Mouse (Mus musculus) liver, embryonic 16.5 days (tissue): ENCODE data around the gene Tubg1. TPM values are rescaled to one million over a fixed set of nuclear protein-coding genes. Genes with fewer than 3 reads are reported as not detected.

Experiments
- microRNA-seq: library from miRNA; unstranded; fragments of <30 nt; microRNA quantifications from one replicate; pipeline ENCODE4, GENCODE M21; 2016
- polyA plus RNA-seq: library from polyadenylated mRNA; unstranded; fragments of >200 nt; fragmentation: Nextera tagmentation; extraction: Ambion mirVana; gene quantifications from 2 replicates; pipeline ENCODE4 v1.2.1, GENCODE M21; 2015

The Tubg1 gene
- polyA plus RNA-seq, 1 experiment from 2014 or later = 34.3 TPM

Small RNAs within 50 kb of the gene (microRNA-seq; reads per million reads assigned to microRNA genes)
- not detected for gene Gm27626

Other genes with a start within 250 kb of the Tubg1 start
- gene Stat3, start 180.4 kb upstream of the Tubg1 start, polyA plus RNA-seq = 32.8 and 39.2 TPM in 2 replicates
- gene Cavin1, start 149.1 kb upstream of the Tubg1 start, polyA plus RNA-seq = 26.0 and 29.7 TPM in 2 replicates
- 47.5 and 49.9 TPM in 2 replicates for gene Atp6v0a1, start 110.5 kb upstream of the Tubg1 start, polyA plus RNA-seq
- 7.1 and 7.2 TPM in 2 replicates for gene Naglu, start 49.9 kb upstream of the Tubg1 start, polyA plus RNA-seq
- gene Hsd17b1, start 41.5 kb upstream of the Tubg1 start, polyA plus RNA-seq = 0.28 and 0.30 TPM in 2 replicates
- gene Coasy, start 37.4 kb upstream of the Tubg1 start, polyA plus RNA-seq = 20.1 and 20.5 TPM in 2 replicates
- gene Mlx, start 32.7 kb upstream of the Tubg1 start, polyA plus RNA-seq = 23.8 and 24.5 TPM in 2 replicates
- 11.7 and 11.8 TPM in 2 replicates for gene Psmc3ip, start 24.5 kb upstream of the Tubg1 start, polyA plus RNA-seq
- 11.9 and 12.3 TPM in 2 replicates for gene Retreg3, start within 50 bp of the Tubg1 start, polyA plus RNA-seq
- 0.05 and 0.09 TPM in 2 replicates for gene Tubg2, start 36.0 kb downstream of the Tubg1 start, polyA plus RNA-seq
- 0.11 and 0.17 TPM in 2 replicates for gene Cntnap1, start 50.6 kb downstream of the Tubg1 start, polyA plus RNA-seq
- 1.1 and 1.7 TPM in 2 replicates for gene Plekhh3, start 51.4 kb downstream of the Tubg1 start, polyA plus RNA-seq
- 0.05 and 0.08 TPM in 2 replicates for gene Ccr10, start 55.5 kb downstream of the Tubg1 start, polyA plus RNA-seq
- gene Ezh1, start 106.5 kb downstream of the Tubg1 start, polyA plus RNA-seq = 10.8 and 12.5 TPM in 2 replicates
- 20.8 and 21.8 TPM in 2 replicates for gene Ramp2, start 126.1 kb downstream of the Tubg1 start, polyA plus RNA-seq
- gene Vps25, start 133.8 kb downstream of the Tubg1 start, polyA plus RNA-seq = 72.2 and 75.2 TPM in 2 replicates
- 4.3 and 5.4 TPM in 2 replicates for gene Wnk4, start 140.6 kb downstream of the Tubg1 start, polyA plus RNA-seq
- 0.70 and 0.74 TPM in 2 replicates for gene Cntd1, start 159.1 kb downstream of the Tubg1 start, polyA plus RNA-seq
- gene Coa3, start 159.2 kb downstream of the Tubg1 start, polyA plus RNA-seq = 77.7 and 79.9 TPM in 2 replicates
- gene Becn1, start 182.3 kb downstream of the Tubg1 start, polyA plus RNA-seq = 89.6 and 93.6 TPM in 2 replicates
- 162 and 170 TPM in 2 replicates for gene Psme3, start 196.3 kb downstream of the Tubg1 start, polyA plus RNA-seq
- 1.5 and 1.8 TPM in 2 replicates for gene Aoc2, start 205.1 kb downstream of the Tubg1 start, polyA plus RNA-seq
- 0.05 TPM in 2 replicates for gene Aoc3, start 210.7 kb downstream of the Tubg1 start, polyA plus RNA-seq
- 0.15 and 0.26 TPM in 2 replicates for gene G6pc, start 247.6 kb downstream of the Tubg1 start, polyA plus RNA-seq